Mouse (Mus musculus): ENCODE data around the gene Tspan18. TPM values are rescaled to one million over a fixed set of nuclear protein-coding genes. Genes with fewer than 3 reads are reported as not detected.

Tspan18 gene
- polyA plus RNA-seq, 1 experiment from 2014 or later: 30.2 TPM

DNA sequence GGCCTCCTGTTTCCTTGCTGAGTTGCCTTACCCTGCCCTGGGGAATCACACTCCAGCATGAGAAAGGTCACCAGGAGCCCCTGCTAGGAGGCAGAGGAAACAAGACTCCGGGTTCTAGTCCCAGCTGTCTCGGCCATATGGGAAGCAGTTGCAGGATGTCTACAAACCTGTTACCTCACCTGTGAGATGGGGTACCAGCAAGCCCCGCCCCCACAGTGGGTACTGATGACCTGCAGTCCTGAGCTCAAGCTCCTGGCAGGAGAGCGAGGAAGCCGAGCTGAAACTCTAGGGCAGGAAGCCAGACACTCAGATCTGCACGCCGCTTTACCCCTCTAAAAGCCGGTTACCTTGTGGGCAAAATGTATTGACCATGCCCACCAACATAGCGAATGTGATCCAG, 31.1 kb upstream of the Tspan18 start:
- Histone ChIP-seq H3K36me3 (ENCODE audit: control insufficient read depth, insufficient read depth, low read length) (no peaks in the 10 kb centered on the region), H3K4me1 (ENCODE audit: control insufficient read depth, insufficient read depth, low read length) (peaks cover 10% of the 10 kb centered on the region), H3K9me3 (ENCODE audit: control insufficient read depth, low read length) (no peaks in the 10 kb centered on the region), H3K27ac (ENCODE audit: low read depth, low read length) (no peak overlapping the region), H3K4me2 (ENCODE audit: low read depth, low read length) (no peak overlapping the region), H3K4me3 (ENCODE audit: low read depth, low read length) (no peak overlapping the region), H3K9ac (replicated peaks; ENCODE audit: low read depth, low read length) (no peak overlapping the region), H3K27me3 (ENCODE audit: control insufficient read depth, insufficient read depth, low read length) (no peaks in the 10 kb centered on the region)
- WGBS: 77% methylated on average over 9 of the region's 9 CpGs
- no peak for ATAC-seq (ENCODE audit: low read depth)

DNA sequence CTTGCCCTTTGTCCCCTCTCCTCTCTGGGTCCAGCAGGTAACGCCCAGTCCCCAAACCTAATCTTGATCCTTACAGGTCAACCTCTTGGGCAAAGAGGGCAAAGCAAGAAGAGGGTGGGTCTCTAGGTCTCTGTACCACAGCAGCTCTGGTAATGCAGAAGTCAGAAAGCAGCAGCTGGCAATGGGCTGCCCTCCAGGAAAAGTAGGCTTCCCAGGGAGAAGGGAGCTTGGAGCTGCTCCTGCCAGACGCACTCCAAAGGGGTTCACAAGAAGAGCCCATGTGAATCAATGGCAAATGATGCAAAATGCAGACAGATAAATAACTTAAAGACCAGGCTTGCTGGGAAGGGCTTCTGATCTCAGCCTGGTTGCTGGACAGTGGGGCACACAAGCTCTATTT, 30.6 kb upstream of the Tspan18 start:
- H3K9ac ChIP-seq (replicated peaks; ENCODE audit: low read depth, low read length): no peak overlapping the region
- 70% methylated on average over 2 of the region's 2 CpGs for WGBS
- H3K27ac ChIP-seq (ENCODE audit: low read depth, low read length): no peak overlapping the region
- H3K9me3 ChIP-seq (ENCODE audit: control insufficient read depth, low read length): no peaks in the 10 kb centered on the region
- H3K4me3 ChIP-seq (ENCODE audit: low read depth, low read length): no peak overlapping the region
- peaks cover 10% of the 10 kb centered on the region for H3K4me1 ChIP-seq (ENCODE audit: control insufficient read depth, insufficient read depth, low read length)
- H3K27me3 ChIP-seq (ENCODE audit: control insufficient read depth, insufficient read depth, low read length): no peaks in the 10 kb centered on the region
- no peak for ATAC-seq (ENCODE audit: low read depth)
- H3K36me3 ChIP-seq (ENCODE audit: control insufficient read depth, insufficient read depth, low read length): no peaks in the 10 kb centered on the region
- H3K4me2 ChIP-seq (ENCODE audit: low read depth, low read length): no peak overlapping the region

DNA sequence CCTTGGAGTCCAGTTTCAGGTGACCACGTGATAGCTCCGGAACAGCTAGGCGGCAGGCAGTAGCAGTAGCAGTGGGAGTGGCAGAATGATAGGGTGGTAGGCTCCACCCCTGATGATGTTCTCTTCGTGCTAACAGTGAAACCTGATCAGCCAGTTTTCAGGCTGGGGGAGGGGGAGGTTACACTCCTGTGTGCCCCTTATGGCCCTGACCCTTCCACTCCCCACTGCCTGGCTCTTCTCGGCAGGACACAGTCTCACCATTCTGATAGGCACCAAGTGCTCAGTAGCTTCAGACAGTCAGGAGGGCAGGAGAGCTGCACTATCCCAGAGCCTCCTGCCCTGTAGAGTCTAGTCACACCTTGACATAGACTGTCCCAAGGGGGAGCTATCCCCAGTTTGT, 27.1 kb upstream of the Tspan18 start:
- no peaks in the 10 kb centered on the region for H3K4me1 ChIP-seq (ENCODE audit: control insufficient read depth, insufficient read depth, low read length)

DNA sequence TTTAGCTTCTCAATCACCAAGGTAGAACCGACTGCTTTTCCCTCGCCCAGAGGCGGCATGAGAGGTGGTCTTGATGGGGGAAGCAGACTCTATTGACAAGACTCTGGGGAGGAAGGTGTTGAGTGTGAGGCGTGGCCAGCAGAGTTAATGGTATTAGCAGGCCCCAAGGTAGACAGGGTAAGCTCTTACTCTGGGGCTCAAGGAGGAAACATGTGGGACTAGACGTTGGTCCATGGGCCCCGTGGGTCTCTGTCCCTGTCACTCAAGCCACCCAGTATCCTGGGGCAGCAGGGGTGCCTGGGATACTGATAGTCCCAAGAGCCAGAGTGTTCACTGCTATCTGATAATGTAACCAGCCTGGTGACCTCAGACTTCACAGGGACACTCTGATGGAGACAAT, 26.0 kb upstream of the Tspan18 start:
- 89% methylated on average over 6 of the region's 6 CpGs for WGBS
- ATAC-seq (ENCODE audit: low read depth): no peak
- no peaks in the 10 kb centered on the region for H3K36me3 ChIP-seq (ENCODE audit: control insufficient read depth, insufficient read depth, low read length)

More for the DNA sequence above, 27.1 kb upstream of the Tspan18 start:
- WGBS: 22% methylated on average over 5 of the region's 5 CpGs
- Histone ChIP-seq H3K27me3 (ENCODE audit: control insufficient read depth, insufficient read depth, low read length) (no peaks in the 10 kb centered on the region), H3K36me3 (ENCODE audit: control insufficient read depth, insufficient read depth, low read length) (no peaks in the 10 kb centered on the region), H3K9ac (replicated peaks; ENCODE audit: low read depth, low read length) (no peak overlapping the region), H3K4me3 (ENCODE audit: low read depth, low read length) (no peak overlapping the region), H3K27ac (ENCODE audit: low read depth, low read length) (no peak overlapping the region), H3K9me3 (ENCODE audit: control insufficient read depth, low read length) (no peaks in the 10 kb centered on the region), H3K4me2 (ENCODE audit: low read depth, low read length) (no peak overlapping the region)
- ATAC-seq (ENCODE audit: low read depth): no peak

DNA sequence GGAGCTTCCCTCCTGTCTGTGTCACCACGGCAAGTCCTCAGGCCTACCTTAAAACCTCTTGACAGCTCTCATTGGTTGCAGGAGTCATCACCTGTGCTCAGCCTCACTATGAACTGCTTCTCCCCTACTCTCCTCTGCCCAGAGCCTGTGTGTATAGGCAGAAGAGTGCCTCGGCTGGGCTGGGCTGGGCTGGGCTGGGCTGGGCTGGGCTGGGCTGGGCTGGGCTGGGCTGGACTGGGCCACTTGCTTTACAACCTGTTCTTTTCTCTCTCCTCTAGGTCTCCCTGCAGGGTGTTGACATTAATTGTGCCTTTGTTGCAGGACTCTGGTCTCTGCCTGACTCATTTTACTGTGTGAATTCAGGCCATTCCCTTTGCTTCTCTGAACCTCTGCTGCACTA, 23.1 kb upstream of the Tspan18 start:
- ATAC-seq (ENCODE audit: low read depth): no peak
- no peaks in the 10 kb centered on the region for H3K36me3 ChIP-seq (ENCODE audit: control insufficient read depth, insufficient read depth, low read length)
- no peaks in the 10 kb centered on the region for H3K9me3 ChIP-seq (ENCODE audit: control insufficient read depth, low read length)
- H3K9ac ChIP-seq (replicated peaks; ENCODE audit: low read depth, low read length): no peak overlapping the region
- no peak overlapping the region for H3K4me2 ChIP-seq (ENCODE audit: low read depth, low read length)
- 0 out of 2 replicates have a peak, but pooled peaks cover 3% of the 10 kb centered on the region for H3K4me1 ChIP-seq (ENCODE audit: control insufficient read depth, insufficient read depth, low read length)
- 20% methylated on average over 2 of the region's 2 CpGs for WGBS
- H3K27ac ChIP-seq (ENCODE audit: low read depth, low read length): no peak overlapping the region
- H3K4me3 ChIP-seq (ENCODE audit: low read depth, low read length): no peak overlapping the region
- no peaks in the 10 kb centered on the region for H3K27me3 ChIP-seq (ENCODE audit: control insufficient read depth, insufficient read depth, low read length)

More for the DNA sequence above, 26.0 kb upstream of the Tspan18 start:
- Histone ChIP-seq H3K9ac (replicated peaks; ENCODE audit: low read depth, low read length) (0 out of 2 replicates have a peak overlapping the region, but pooled peaks have one; percentile 32), H3K9me3 (ENCODE audit: control insufficient read depth, low read length) (no peaks in the 10 kb centered on the region), H3K4me2 (ENCODE audit: low read depth, low read length) (no peak overlapping the region), H3K4me1 (ENCODE audit: control insufficient read depth, insufficient read depth, low read length) (no peaks in the 10 kb centered on the region), H3K27ac (ENCODE audit: low read depth, low read length) (no peak overlapping the region), H3K4me3 (ENCODE audit: low read depth, low read length) (no peak overlapping the region), H3K27me3 (ENCODE audit: control insufficient read depth, insufficient read depth, low read length) (no peaks in the 10 kb centered on the region)

DNA sequence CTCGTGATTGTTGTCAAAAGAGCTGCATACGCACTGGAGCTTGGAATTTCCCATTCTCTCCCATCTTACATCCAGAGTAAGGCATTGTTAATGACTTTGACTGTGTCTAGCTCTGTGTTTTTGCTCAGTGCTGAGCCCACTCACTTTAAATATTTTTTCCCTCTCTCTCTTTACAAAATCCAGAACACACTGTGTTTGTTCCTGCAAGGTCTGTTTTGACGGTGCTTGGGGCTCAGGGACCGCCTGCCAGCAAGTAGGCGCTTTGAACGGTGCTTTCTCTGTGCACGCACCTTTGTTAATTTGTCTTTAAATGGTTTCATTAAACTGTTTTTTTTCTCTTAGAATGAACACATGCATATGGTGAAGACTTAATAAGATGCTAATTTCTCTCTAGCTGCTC, 21.5 kb upstream of the Tspan18 start:
- Histone ChIP-seq H3K9ac (replicated peaks; ENCODE audit: low read depth, low read length) (no peak overlapping the region), H3K4me2 (ENCODE audit: low read depth, low read length) (no peak overlapping the region), H3K4me1 (ENCODE audit: control insufficient read depth, insufficient read depth, low read length) (0 out of 2 replicates have a peak, but pooled peaks cover 3% of the 10 kb centered on the region), H3K4me3 (ENCODE audit: low read depth, low read length) (no peak overlapping the region), H3K9me3 (ENCODE audit: control insufficient read depth, low read length) (no peaks in the 10 kb centered on the region), H3K27ac (ENCODE audit: low read depth, low read length) (no peak overlapping the region; the same call in 1 of the 2 replicates), H3K27me3 (ENCODE audit: control insufficient read depth, insufficient read depth, low read length) (no peaks in the 10 kb centered on the region), H3K36me3 (ENCODE audit: control insufficient read depth, insufficient read depth, low read length) (no peaks in the 10 kb centered on the region)
- ATAC-seq (ENCODE audit: low read depth): no peak
- 40% methylated on average over 7 of the region's 7 CpGs for WGBS

DNA sequence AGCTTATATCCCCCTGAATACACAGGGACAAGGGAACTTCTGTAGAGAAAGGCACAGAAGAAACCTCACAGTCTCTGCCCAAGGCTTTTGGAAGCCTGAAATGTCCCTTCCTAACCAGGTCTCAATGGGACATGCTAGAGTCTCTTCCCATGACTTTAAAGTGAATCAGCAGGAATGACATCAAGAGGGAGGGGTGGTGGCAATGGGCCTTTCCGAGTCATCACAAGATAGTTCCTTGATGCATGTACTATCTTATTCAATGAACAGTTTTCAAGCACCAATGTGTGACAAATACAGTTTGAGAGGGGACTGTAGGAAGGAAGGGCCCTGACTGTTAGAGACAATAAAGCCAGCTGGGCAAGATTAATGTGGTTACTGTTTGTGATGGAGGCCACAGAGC, 20.3 kb upstream of the Tspan18 start:
- H3K4me3 ChIP-seq (ENCODE audit: low read depth, low read length): no peak overlapping the region
- H3K9me3 ChIP-seq (ENCODE audit: control insufficient read depth, low read length): no peaks in the 10 kb centered on the region
- 67% methylated on average over 1 of the region's 1 CpGs for WGBS
- ATAC-seq (ENCODE audit: low read depth): no peak
- no peak overlapping the region for H3K9ac ChIP-seq (replicated peaks; ENCODE audit: low read depth, low read length)
- no peak overlapping the region for H3K27ac ChIP-seq (ENCODE audit: low read depth, low read length)
- no peak overlapping the region for H3K4me2 ChIP-seq (ENCODE audit: low read depth, low read length)
- H3K4me1 ChIP-seq (ENCODE audit: control insufficient read depth, insufficient read depth, low read length): 0 out of 2 replicates have a peak, but pooled peaks cover 3% of the 10 kb centered on the region
- no peaks in the 10 kb centered on the region for H3K27me3 ChIP-seq (ENCODE audit: control insufficient read depth, insufficient read depth, low read length)
- no peaks in the 10 kb centered on the region for H3K36me3 ChIP-seq (ENCODE audit: control insufficient read depth, insufficient read depth, low read length)

DNA sequence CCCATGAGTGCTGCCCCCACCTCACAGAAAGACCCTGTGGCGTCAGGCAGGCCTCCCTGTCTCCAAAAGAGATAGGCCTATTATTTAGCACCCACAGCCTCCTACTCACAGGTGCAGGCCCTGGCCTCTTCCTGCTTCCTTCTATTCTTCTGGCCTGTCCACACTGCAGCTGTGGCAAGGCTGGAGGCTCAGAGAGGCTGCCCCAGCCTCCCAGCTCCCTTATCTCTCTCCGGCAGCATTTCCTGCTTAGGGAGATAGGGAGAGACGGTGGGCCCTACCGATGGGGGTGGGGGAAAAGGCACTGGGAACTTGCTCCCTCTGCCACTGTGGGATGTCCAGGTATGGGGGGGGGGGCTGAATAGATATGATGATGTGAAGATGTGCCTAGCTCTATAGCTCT, 19.4 kb upstream of the Tspan18 start:
- Histone ChIP-seq H3K4me3 (ENCODE audit: low read depth, low read length) (no peak overlapping the region), H3K27me3 (ENCODE audit: control insufficient read depth, insufficient read depth, low read length) (no peaks in the 10 kb centered on the region), H3K27ac (ENCODE audit: low read depth, low read length) (no peak overlapping the region), H3K36me3 (ENCODE audit: control insufficient read depth, insufficient read depth, low read length) (no peaks in the 10 kb centered on the region), H3K4me1 (ENCODE audit: control insufficient read depth, insufficient read depth, low read length) (0 out of 2 replicates have a peak, but pooled peaks cover 3% of the 10 kb centered on the region), H3K4me2 (ENCODE audit: low read depth, low read length) (no peak overlapping the region), H3K9ac (replicated peaks; ENCODE audit: low read depth, low read length) (no peak overlapping the region), H3K9me3 (ENCODE audit: control insufficient read depth, low read length) (no peaks in the 10 kb centered on the region)
- no peak for ATAC-seq (ENCODE audit: low read depth)
- WGBS: 82% methylated on average over 4 of the region's 4 CpGs

DNA sequence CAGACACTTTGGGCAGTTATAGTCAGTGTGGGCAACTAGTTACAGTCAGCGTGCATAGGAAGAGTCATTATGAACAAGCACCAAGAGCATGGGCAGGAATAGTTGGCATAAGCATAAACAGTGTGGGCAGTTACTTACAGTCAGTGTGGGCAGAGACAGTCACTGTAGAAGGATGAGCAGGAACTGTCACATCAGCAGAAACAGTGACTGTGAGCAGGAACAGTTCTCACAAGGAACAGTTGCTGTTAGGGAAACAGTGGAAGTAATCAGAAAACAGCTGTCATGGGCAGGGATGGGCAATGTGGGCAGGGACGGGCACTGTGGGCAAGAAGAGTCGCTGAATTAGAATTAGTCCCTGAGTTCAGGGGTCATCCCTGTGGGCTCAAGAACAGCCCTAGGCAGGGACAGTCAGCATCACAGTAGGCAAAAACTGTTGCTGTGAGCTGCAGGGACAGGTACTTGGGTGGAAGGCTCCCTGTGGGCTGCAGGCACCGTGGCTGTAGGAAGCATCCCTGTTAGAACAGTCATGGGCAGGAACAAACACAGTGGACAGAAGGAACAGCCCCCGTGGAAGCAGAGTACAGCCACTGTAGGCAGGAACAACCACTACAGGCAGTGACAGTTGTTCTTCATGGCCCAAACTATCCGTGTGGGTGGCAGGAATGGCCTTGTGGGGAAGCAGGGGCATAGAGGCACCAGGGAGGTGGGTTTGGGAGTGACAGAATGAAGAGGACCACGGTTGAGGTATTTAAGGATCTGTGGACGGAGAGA, 18.8 kb upstream of the Tspan18 start:
- ATAC-seq (ENCODE audit: low read depth): no peak
- Histone ChIP-seq H3K27ac (ENCODE audit: low read depth, low read length) (no peak overlapping the region), H3K9ac (replicated peaks; ENCODE audit: low read depth, low read length) (no peak overlapping the region), H3K36me3 (ENCODE audit: control insufficient read depth, insufficient read depth, low read length) (no peaks in the 10 kb centered on the region), H3K27me3 (ENCODE audit: control insufficient read depth, insufficient read depth, low read length) (no peaks in the 10 kb centered on the region), H3K4me1 (ENCODE audit: control insufficient read depth, insufficient read depth, low read length) (0 out of 2 replicates have a peak, but pooled peaks cover 3% of the 10 kb centered on the region), H3K4me3 (ENCODE audit: low read depth, low read length) (no peak overlapping the region), H3K9me3 (ENCODE audit: control insufficient read depth, low read length) (no peaks in the 10 kb centered on the region), H3K4me2 (ENCODE audit: low read depth, low read length) (no peak overlapping the region)
- 83% methylated on average over 8 of the region's 8 CpGs for WGBS
